Mouse (Mus musculus) liver, embryonic 13.5 days (tissue): ENCODE measurements at regions not wholly inside any gene's neighbourhood (a gene's known extent, or its start where the extent isn't known, plus 50 kb on each side); places are given as distances from the start of the nearest gene placed in this dataset.

Experiments
- ATAC-seq: fragments of 200-750 bp; cut with Nextera tagmentation; 2 replicates; pipeline ENCODE4 v1.8.0; 2017; ENCODE audit warnings: low read depth, mild to moderate bottlenecking, moderate number of reproducible peaks, moderate library complexity
- DNase-seq: peaks from one replicate; pipeline ENCODE4 v3.0.0; 2022
- H3K27ac ChIP-seq: fragments of 300-500 bp; sonication (generic); 2 replicates; pipeline ENCODE4 v1.5.1; 2015; ENCODE audit warnings: moderate library complexity, mild to moderate bottlenecking, inconsistent platforms
- H3K27me3 ChIP-seq: fragments of 300-500 bp; sonication (generic); 2 replicates; pipeline ENCODE4 v1.6.1; 2015; ENCODE audit warnings: mild to moderate bottlenecking, inconsistent platforms
- H3K36me3 ChIP-seq: fragments of 300-500 bp; sonication (generic); 2 replicates; pipeline ENCODE4 v1.6.1; 2015; ENCODE audit warnings: mild to moderate bottlenecking, inconsistent platforms
- H3K4me1 ChIP-seq: fragments of 300-500 bp; sonication (generic); replicated peaks from 2 replicates; pipeline ENCODE4 v1.6.1; 2015; ENCODE audit warnings: inconsistent platforms
- H3K4me2 ChIP-seq: fragments of 300-500 bp; sonication (generic); 2 replicates; pipeline ENCODE4 v1.6.1; 2015; ENCODE audit warnings: inconsistent platforms, mild to moderate bottlenecking, moderate library complexity
- H3K4me3 ChIP-seq: fragments of 300-500 bp; sonication (generic); replicated peaks from 2 replicates; pipeline ENCODE4 v1.5.1; 2015; ENCODE audit warnings: mild to moderate bottlenecking, inconsistent platforms
- H3K9ac ChIP-seq: fragments of 300-500 bp; sonication (generic); 2 replicates; pipeline ENCODE4 v1.6.1; 2015; ENCODE audit warnings: mild to moderate bottlenecking, inconsistent platforms
- H3K9me3 ChIP-seq: fragments of 300-500 bp; sonication (generic); replicated peaks from 2 replicates; pipeline ENCODE4 v1.6.1; 2016; ENCODE audit warnings: inconsistent platforms
- WGBS: fragments of 180-500 bp; shearing (Covaris S2); methylation state at CpG from one replicate; pipeline ENCODE4 v1.1.7; 2015; ENCODE audit not compliant: insufficient replicate concordance; 5-methylcytosine and 5-hydroxymethylcytosine counted together

- Histone ChIP-seq H3K9me3 (no peaks in the 10 kb centered on the region), H3K4me3 (no peak overlapping the region)
These were observed 549.5 kb upstream of the Rag2 start for GRCm38 (mm10) chr2:101074990-101075389.

GRCm38 (mm10) chr2:101080231-101080630, 544.3 kb upstream of the Rag2 start:
- no peak overlapping the region for H3K4me2 ChIP-seq
- WGBS, result 45% methylated on average over 1 of the region's 1 CpGs
- H3K27ac ChIP-seq, result no peak overlapping the region
- DNase-seq, result no peak
- H3K27me3 ChIP-seq, result no peaks in the 10 kb centered on the region
- no peak overlapping the region for H3K9ac ChIP-seq
- ATAC-seq, result no peak
- no peak overlapping the region for H3K4me3 ChIP-seq
- no peaks in the 10 kb centered on the region for H3K9me3 ChIP-seq
- no peaks in the 10 kb centered on the region for H3K4me1 ChIP-seq
- no peaks in the 10 kb centered on the region for H3K36me3 ChIP-seq

More at GRCm38 (mm10) chr2:101074990-101075389, 549.5 kb upstream of the Rag2 start:
- Histone ChIP-seq H3K27ac (no peak overlapping the region), H3K27me3 (no peaks in the 10 kb centered on the region), H3K36me3 (no peaks in the 10 kb centered on the region), H3K4me1 (no peaks in the 10 kb centered on the region), H3K4me2 (no peak overlapping the region), H3K9ac (no peak overlapping the region)
- ATAC-seq (no peak), DNase-seq (no peak)

- H3K4me3 ChIP-seq, result no peak overlapping the region
- DNase-seq, result no peak
- ATAC-seq, result no peak
- no peaks in the 10 kb centered on the region for H3K27me3 ChIP-seq
- H3K4me1 ChIP-seq, result no peaks in the 10 kb centered on the region
- no peaks in the 10 kb centered on the region for H3K9me3 ChIP-seq
- H3K9ac ChIP-seq, result no peak overlapping the region
- H3K27ac ChIP-seq, result no peak overlapping the region
- no peak overlapping the region for H3K4me2 ChIP-seq
- no peaks in the 10 kb centered on the region for H3K36me3 ChIP-seq
These were observed 540.7 kb upstream of the Rag2 start for GRCm38 (mm10) chr2:101083813-101084212.

GRCm38 (mm10) chr2:101084648-101085047, 539.9 kb upstream of the Rag2 start:
- Histone ChIP-seq H3K36me3 (no peaks in the 10 kb centered on the region), H3K4me2 (no peak overlapping the region), H3K9ac (no peak overlapping the region), H3K4me3 (no peak overlapping the region), H3K27ac (no peak overlapping the region), H3K4me1 (no peaks in the 10 kb centered on the region), H3K27me3 (no peaks in the 10 kb centered on the region), H3K9me3 (no peaks in the 10 kb centered on the region)
- DNase-seq (no peak), ATAC-seq (no peak)
- 64% methylated on average over 1 of the region's 1 CpGs for WGBS

- no peak overlapping the region for H3K9ac ChIP-seq
- H3K36me3 ChIP-seq, result no peaks in the 10 kb centered on the region
- no peak overlapping the region for H3K4me3 ChIP-seq
- WGBS, result 56% methylated on average over 1 of the region's 1 CpGs
- no peak overlapping the region for H3K27ac ChIP-seq
- no peak for ATAC-seq
- H3K27me3 ChIP-seq, result no peaks in the 10 kb centered on the region
- no peak overlapping the region for H3K4me2 ChIP-seq
- H3K4me1 ChIP-seq, result no peaks in the 10 kb centered on the region
- no peaks in the 10 kb centered on the region for H3K9me3 ChIP-seq
- DNase-seq, result no peak
These were observed 517.2 kb upstream of the Rag2 start for GRCm38 (mm10) chr2:101107183-101107872.

DNA sequence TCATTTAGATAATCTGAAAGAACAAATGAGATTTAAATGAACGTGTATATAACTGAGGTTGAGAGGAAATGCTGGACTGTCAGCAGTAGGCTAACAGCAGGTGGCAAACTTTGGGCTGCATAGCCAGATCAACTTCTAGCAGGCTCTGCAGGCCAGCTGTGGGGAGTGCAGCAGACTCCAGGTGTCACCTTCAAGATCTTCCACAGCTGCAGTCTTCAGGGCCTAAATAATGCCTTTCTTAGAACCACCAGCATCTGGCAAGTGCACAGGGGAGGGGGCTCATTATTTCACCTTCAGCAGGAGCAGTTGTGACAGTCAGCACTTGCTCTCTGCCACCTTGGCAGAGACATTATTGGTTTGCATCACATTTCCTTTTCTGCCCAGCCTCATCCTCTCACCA, 487.7 kb upstream of the Rag2 start:
- no peaks in the 10 kb centered on the region for H3K4me1 ChIP-seq
- H3K27ac ChIP-seq, result no peak overlapping the region
- WGBS, result 14% methylated on average over 1 of the region's 1 CpGs
- no peaks in the 10 kb centered on the region for H3K9me3 ChIP-seq
- ATAC-seq (no peak), DNase-seq (no peak)
- H3K9ac ChIP-seq, result no peak overlapping the region
- no peaks in the 10 kb centered on the region for H3K27me3 ChIP-seq
- H3K4me2 ChIP-seq, result no peak overlapping the region
- no peak overlapping the region for H3K4me3 ChIP-seq
- no peaks in the 10 kb centered on the region for H3K36me3 ChIP-seq

DNA sequence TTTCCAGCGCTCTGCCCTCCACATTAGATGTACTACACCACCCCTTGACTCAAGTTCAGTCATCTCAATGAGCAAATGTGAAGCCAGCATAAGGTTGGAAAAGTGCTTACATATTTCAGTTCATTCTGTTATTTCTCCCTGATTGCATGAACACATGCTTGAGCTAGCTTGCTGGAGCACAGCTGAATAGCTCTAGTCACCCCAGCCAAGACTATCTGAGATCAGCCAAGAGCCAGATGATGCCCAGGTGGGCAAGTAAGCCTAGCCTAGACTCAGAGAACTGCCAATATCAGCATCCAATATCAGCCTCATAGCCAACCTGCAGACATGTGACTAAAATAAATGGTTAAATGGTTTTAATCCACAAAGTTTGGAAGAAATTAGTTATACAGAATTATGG, 484.6 kb upstream of the Rag2 start:
- H3K27me3 ChIP-seq, result no peaks in the 10 kb centered on the region
- WGBS, result 83% methylated on average over 1 of the region's 1 CpGs

DNA sequence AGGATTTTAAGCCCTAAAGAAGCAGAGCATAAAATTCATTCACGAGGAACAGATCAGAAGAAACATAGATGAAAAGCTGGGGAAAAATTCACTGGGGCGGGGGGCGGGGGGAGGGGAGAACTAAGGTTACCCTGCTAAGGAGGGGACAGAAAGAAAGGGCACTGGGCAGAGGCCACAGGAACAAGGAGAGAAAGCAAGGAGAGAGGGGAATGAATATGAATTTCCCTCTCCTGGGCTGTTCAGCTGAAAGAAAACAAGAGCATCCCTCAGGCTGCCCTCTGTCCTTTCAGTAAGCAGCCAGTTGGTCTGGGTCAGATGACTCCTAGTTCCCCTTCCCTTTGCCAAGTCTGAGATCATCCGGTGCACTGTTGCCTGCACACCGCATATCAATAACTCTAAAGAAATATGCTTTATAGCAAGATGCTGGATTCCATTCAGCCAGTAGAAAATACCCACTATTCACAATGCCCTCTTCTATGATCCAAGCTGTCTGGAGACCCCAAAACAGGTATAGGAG, 467.7 kb upstream of the Rag2 start:
- Histone ChIP-seq H3K27me3 (no peaks in the 10 kb centered on the region), H3K9me3 (no peaks in the 10 kb centered on the region), H3K27ac (no peak overlapping the region), H3K4me3 (no peak overlapping the region), H3K36me3 (no peaks in the 10 kb centered on the region), H3K9ac (no peak overlapping the region), H3K4me2 (no peak overlapping the region), H3K4me1 (no peaks in the 10 kb centered on the region)
- ATAC-seq (no peak), DNase-seq (no peak)
- WGBS, result 67% methylated on average over 5 of the region's 5 CpGs

More for the DNA sequence above, 484.6 kb upstream of the Rag2 start:
- Histone ChIP-seq H3K4me2 (no peak overlapping the region), H3K36me3 (no peaks in the 10 kb centered on the region), H3K27ac (no peak overlapping the region), H3K4me1 (no peaks in the 10 kb centered on the region), H3K9ac (no peak overlapping the region), H3K9me3 (no peaks in the 10 kb centered on the region), H3K4me3 (no peak overlapping the region)
- ATAC-seq, result no peak
- DNase-seq, result no peak

- WGBS, result 14% methylated on average over 4 of the region's 4 CpGs
- DNase-seq, result no peak
These were observed 465.2 kb upstream of the Rag2 start for GRCm38 (mm10) chr2:101159276-101159675.

DNA sequence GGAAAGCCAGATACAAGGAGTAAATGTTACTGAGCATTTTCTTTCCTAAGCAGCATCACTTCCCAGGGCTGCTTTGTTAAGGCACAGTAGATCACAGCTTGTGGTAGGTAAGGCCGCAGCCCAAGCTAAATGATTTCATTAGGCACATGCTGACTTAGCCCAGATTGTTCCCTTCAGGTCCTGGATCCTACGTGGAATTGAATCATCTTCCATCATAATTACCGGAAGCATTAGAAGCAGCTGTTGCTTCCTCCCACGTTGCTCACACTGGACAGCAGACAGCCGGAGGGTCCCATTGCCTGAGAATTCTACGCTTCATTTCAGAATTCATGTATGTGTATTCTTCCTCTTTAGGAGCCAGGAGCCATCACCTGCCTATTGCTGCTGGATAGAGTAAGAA, 458.6 kb upstream of the Rag2 start:
- Histone ChIP-seq H3K9ac (no peak overlapping the region), H3K36me3 (no peaks in the 10 kb centered on the region), H3K27me3 (no peaks in the 10 kb centered on the region), H3K27ac (no peak overlapping the region), H3K9me3 (no peaks in the 10 kb centered on the region), H3K4me2 (no peak overlapping the region), H3K4me1 (no peaks in the 10 kb centered on the region), H3K4me3 (no peak overlapping the region)
- DNase-seq (no peak), ATAC-seq (no peak)
- 63% methylated on average over 6 of the region's 6 CpGs for WGBS

More at GRCm38 (mm10) chr2:101159276-101159675, 465.2 kb upstream of the Rag2 start:
- H3K27me3 ChIP-seq, result no peaks in the 10 kb centered on the region
- no peak overlapping the region for H3K27ac ChIP-seq
- H3K4me1 ChIP-seq, result no peaks in the 10 kb centered on the region
- H3K4me2 ChIP-seq, result no peak overlapping the region
- H3K9ac ChIP-seq, result no peak overlapping the region
- H3K9me3 ChIP-seq, result no peaks in the 10 kb centered on the region
- H3K4me3 ChIP-seq, result no peak overlapping the region
- H3K36me3 ChIP-seq, result no peaks in the 10 kb centered on the region
- no peak for ATAC-seq

GRCm38 (mm10) chr2:101172806-101173205, 451.7 kb upstream of the Rag2 start:
- no peaks in the 10 kb centered on the region for H3K4me1 ChIP-seq
- H3K36me3 ChIP-seq, result no peaks in the 10 kb centered on the region
- ATAC-seq (no peak), DNase-seq (no peak)
- H3K4me2 ChIP-seq, result no peak overlapping the region
- no peaks in the 10 kb centered on the region for H3K9me3 ChIP-seq
- WGBS, result 61% methylated on average over 6 of the region's 6 CpGs
- no peak overlapping the region for H3K9ac ChIP-seq
- H3K4me3 ChIP-seq, result no peak overlapping the region
- H3K27ac ChIP-seq, result no peak overlapping the region
- no peaks in the 10 kb centered on the region for H3K27me3 ChIP-seq

GRCm38 (mm10) chr2:101175124-101175523, 449.4 kb upstream of the Rag2 start:
- ATAC-seq (no peak), DNase-seq (no peak)
- Histone ChIP-seq H3K4me1 (no peaks in the 10 kb centered on the region), H3K27me3 (no peaks in the 10 kb centered on the region), H3K27ac (no peak overlapping the region), H3K9ac (no peak overlapping the region), H3K4me3 (no peak overlapping the region), H3K36me3 (no peaks in the 10 kb centered on the region), H3K4me2 (no peak overlapping the region), H3K9me3 (no peaks in the 10 kb centered on the region)
- 35% methylated on average over 3 of the region's 3 CpGs for WGBS
